Mouse (Mus musculus) thymus, adult 2 months (tissue): ENCODE results near the gene Hdx.

Experiments
- CTCF ChIP-seq: fragments of 200-500 bp; IDR thresholded peaks from 2 replicates; pipeline ENCODE4 v1.5.1; 2012; ENCODE audit warnings: mild to moderate bottlenecking, control low read depth, low read length, moderate library complexity, borderline replicate concordance; ENCODE audit not compliant: control insufficient read depth, poor library complexity, insufficient read depth; ENCODE audit errors: extremely low read depth
- POLR2A ChIP-seq: fragments of 200-500 bp; IDR thresholded peaks from 2 replicates; pipeline ENCODE4 v1.6.1; 2012; ENCODE audit warnings: mild to moderate bottlenecking, low read length, control low read depth, moderate library complexity; ENCODE audit not compliant: control insufficient read depth, poor library complexity, insufficient read depth; ENCODE audit errors: extremely low read depth

DNA sequence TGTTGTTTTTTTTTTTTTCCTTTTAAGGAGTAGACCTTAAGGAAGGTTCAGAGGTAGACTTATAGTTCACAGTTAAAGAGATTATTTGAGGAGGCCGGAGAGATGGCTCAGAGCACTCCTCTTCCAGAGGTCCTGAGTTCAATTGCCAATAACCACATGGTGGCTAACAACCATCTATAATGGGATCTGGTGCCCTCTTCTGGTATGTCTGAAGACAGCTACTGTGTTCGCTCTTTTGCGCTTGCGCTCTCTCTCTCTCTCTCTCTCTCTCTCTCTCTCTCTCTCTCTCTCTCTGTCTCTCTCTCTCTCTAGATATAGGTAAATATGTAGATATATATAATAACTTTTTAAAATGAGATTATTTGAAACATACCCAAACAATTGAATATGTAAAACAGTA, 38.2 kb downstream of the Hdx start:
- no peak for TF ChIP-seq POLR2A
- TF ChIP-seq CTCF = no peak
